Mouse (Mus musculus): Measurements from ENCODE around the gene Arl11. TPM values are rescaled to one million over a fixed set of nuclear protein-coding genes. Genes with fewer than 3 reads are reported as not detected.

Arl11 gene
- 0.48 and 0.68 TPM in 2 replicates for polyA plus RNA-seq (2012; rRNA removed)

DNA sequence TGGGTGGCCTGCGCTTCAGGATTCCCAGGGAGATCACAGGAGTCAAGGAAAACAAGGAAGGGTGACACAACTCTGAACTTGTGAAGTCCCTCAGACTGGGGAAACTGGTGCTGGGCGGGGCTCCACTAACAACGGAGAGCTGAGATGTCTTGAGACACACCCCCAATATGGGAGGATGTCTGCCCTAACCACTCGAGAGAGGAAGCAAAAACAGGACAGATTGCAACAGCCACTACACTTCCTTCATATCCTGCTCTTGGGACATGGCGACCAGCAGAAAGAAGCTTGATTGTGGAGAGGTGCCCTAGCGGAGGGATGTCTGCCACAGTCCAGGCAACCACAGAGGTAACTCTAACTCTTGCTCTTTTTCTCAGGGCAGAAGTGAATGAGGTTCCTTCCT, at the start of gene Arl11:
TSS of gene Arl11 (plus strand) at position 161 of the 400 bp plus-strand sequence.

DNA sequence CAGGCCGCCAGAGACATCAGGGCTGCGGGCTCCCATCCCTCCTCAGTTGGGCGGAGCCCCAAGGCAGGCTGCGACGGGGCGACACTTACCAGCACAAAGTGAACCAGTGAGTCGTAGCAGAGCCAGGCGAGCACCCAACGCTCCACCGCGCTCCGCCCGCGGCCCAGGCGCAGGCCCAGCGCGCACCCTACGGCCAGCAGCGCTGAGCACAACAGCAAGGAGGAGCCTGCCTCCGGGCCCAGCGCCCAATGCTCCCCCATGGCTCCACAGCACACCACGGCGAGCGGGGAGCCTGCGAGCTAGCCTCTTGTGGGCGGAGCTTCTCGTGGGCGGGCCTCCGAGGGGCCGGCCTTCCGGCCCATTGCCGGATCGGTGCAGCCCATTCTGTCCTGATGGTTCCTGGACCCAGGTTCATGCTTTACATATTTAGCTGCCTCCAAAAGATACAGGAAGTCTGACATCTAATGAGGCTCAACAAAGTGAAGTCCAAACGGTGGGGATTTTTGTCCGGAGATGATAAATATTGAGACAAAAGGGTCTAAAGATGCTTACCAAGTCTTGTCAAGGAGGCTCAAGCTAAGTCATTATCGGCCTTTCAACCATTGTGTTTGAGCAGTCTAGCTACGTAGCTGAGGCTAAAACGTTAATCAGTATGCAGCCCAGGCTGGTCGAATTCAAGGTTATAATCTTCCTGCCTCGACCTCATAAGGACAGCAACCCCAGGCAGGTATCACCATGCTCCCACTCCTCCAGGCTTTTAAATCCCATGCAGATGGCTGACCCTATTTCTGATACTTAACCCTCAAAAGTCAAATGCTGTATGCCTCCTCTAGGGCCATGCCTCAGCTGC, 50.8 kb downstream of the Arl11 start, which contains the start of gene Ebpl:
TSS of gene Ebpl (minus strand) at position 309 of the 850 bp plus-strand sequence.

Other genes starting within 250 kb of the Arl11 start
- 10.0 and 11.6 TPM in 2 replicates for gene Sacs, start 171.3 kb upstream of the Arl11 start, polyA plus RNA-seq (2012; rRNA removed)
- 0.01 and 1.3 TPM in 2 replicates for gene Sgcg, start 51.3 kb upstream of the Arl11 start, polyA plus RNA-seq (2012; rRNA removed)
- 4.1 and 4.7 TPM in 2 replicates for gene Ebpl, start 50.7 kb downstream of the Arl11 start, polyA plus RNA-seq (2012; rRNA removed)
- 44.6 and 51.4 TPM in 2 replicates for gene Kpna3, start 130.1 kb downstream of the Arl11 start, polyA plus RNA-seq (2012; rRNA removed)
- 19.0 and 22.1 TPM in 2 replicates for gene Spryd7, start 247.1 kb downstream of the Arl11 start, polyA plus RNA-seq (2012; rRNA removed)

Measured in central nervous system, embryonic 14 days (tissue).